ENCODE assay signal across 8 mouse cellular contexts in the genomic region with DNA sequence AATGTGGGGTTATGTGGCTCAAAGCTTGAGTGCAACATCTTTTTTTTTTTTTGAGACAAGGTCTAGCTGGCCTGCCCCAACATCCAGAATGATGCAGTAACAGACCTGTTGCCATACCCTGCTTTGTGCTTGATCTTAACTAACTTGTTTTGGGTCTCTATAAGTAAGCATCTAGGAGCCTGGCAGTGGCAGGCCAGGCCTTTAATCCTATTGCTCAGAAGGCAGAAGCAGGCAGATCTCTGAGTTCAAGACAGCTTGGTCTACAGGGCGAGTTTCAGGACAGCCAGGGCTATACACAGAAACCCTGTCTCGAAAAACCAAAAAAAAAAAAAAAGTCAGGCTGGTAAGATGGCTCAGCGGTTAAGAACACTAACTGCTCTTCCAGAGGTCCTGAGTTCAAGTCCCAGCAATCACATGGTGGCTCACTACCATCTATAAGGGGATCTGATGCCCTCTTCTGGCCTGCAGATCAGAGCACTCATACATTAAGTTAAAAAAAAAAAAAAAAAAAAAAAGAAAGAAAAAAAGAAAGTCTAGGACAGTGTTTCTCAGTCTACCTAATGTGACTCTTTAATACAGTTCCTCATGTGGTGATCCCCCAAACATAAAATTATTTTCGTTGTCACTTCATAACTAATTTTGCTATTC. TPM values are rescaled to one million over a fixed set of nuclear protein-coding genes. Genes with fewer than 3 reads are reported as not detected.
DNase-seq lines count a peak whose midpoint lies in the region; ATAC-seq and TF ChIP-seq lines count a peak whose summit lies in the region.

No protein-coding gene starts in this region.

- peaks cover 41% of the 10 kb centered on the region for H3K79me2 ChIP-seq in C2C12 (ENCODE audit: control insufficient read depth, insufficient read depth)

- peak; percentile 90 for DNase-seq in heart, adult 11 months
- no peak for DNase-seq in heart, adult 9 months (ENCODE audit: low spot score in 2 of 2)
- no peak for DNase-seq in forebrain, embryonic 11.5 days (ENCODE audit: low spot score)
- no peak for DNase-seq in left cerebral cortex, adult 8-10 months (ENCODE audit: low spot score in 2 of 2)
- no peak for DNase-seq in MN1 (ENCODE audit: low spot score)
- no peak for DNase-seq in urinary bladder, adult 18-20 months (ENCODE audit: low spot score in 2 of 2)

- H3K27ac ChIP-seq in forebrain, embryonic 11.5 days (ENCODE audit: low read depth, low read length), result peak overlapping the region; percentile 98
- peak overlapping the region; percentile 99 for H3K27ac ChIP-seq in liver, embryonic 12.5 days

- H3K9ac ChIP-seq in forebrain, embryonic 11.5 days (ENCODE audit: low read length), result peak overlapping the region; percentile 17; the same call in 1 of the 2 replicates
- H3K9ac ChIP-seq in liver, embryonic 12.5 days, result peak overlapping the region; percentile 98

- no peak for TF ChIP-seq CTCF in C2C12 (IDR thresholded peaks at IDR 0.05; ENCODE audit: control insufficient read depth, insufficient read depth, insufficient read length)

- peaks cover 5% of the 10 kb centered on the region for H3K36me3 ChIP-seq in C2C12 (ENCODE audit: control insufficient read depth, insufficient read depth)
- no peaks in the 10 kb centered on the region for H3K36me3 ChIP-seq in forebrain, embryonic 11.5 days (ENCODE audit: control insufficient read depth, insufficient read depth, low read length)
- H3K36me3 ChIP-seq in liver, embryonic 12.5 days, result peaks cover 25% of the 10 kb centered on the region

- WGBS in forebrain, embryonic 11.5 days, result 55% methylated on average over 4 of the region's 4 CpGs
- 48% methylated on average over 4 of the region's 4 CpGs for WGBS in liver, embryonic 12.5 days (ENCODE audit: insufficient replicate concordance)

- H3K4me3 ChIP-seq in C2C12 (ENCODE audit: insufficient read depth, poor library complexity, severe bottlenecking), result no peak overlapping the region
- peak overlapping the region; percentile 70 for H3K4me3 ChIP-seq in forebrain, embryonic 11.5 days (ENCODE audit: low read depth, low read length)
- peak overlapping the region; percentile 93 for H3K4me3 ChIP-seq in liver, embryonic 12.5 days

- peaks cover 35% of the 10 kb centered on the region for H3K79me3 ChIP-seq in C2C12 (ENCODE audit: low read depth)

- H3K27me3 ChIP-seq in C2C12 (ENCODE audit: control insufficient read depth, insufficient read depth, insufficient read length), result no peaks in the 10 kb centered on the region
- no peaks in the 10 kb centered on the region for H3K27me3 ChIP-seq in forebrain, embryonic 11.5 days (ENCODE audit: control insufficient read depth, insufficient read depth, low read length)
- no peaks in the 10 kb centered on the region for H3K27me3 ChIP-seq in liver, embryonic 12.5 days (replicated peaks)

- H3K4me1 ChIP-seq in forebrain, embryonic 11.5 days (replicated peaks; ENCODE audit: control insufficient read depth, insufficient read depth, low read length), result peaks cover 8% of the 10 kb centered on the region; the same call in 1 of the 2 replicates
- peaks cover 39% of the 10 kb centered on the region for H3K4me1 ChIP-seq in liver, embryonic 12.5 days

- H3ac ChIP-seq in C2C12 (ENCODE audit: control insufficient read depth, insufficient read length, low read depth), result no peak overlapping the region

- ATAC-seq in forebrain, embryonic 11.5 days (replicated peaks; ENCODE audit: low FRiP score), result no peak
- ATAC-seq in liver, embryonic 12.5 days, result no peak

- H3K4me2 ChIP-seq in forebrain, embryonic 11.5 days (ENCODE audit: low read depth, low read length, severe bottlenecking), result peak overlapping the region; percentile 46
- H3K4me2 ChIP-seq in liver, embryonic 12.5 days, result peak overlapping the region; percentile 87

- H3K9me3 ChIP-seq in forebrain, embryonic 11.5 days (ENCODE audit: control insufficient read depth, low read length), result no peaks in the 10 kb centered on the region
- H3K9me3 ChIP-seq in liver, embryonic 12.5 days (replicated peaks), result no peaks in the 10 kb centered on the region

TF ChIP-seq in C2C12, 6 proteins besides CTCF, POLR2A, EP300 and RAD21:
- TF ChIP-seq MYOD1 (IDR thresholded peaks at IDR 0.05; ENCODE audit: control insufficient read depth, insufficient read length, low read depth), result no peak
- TF ChIP-seq FOSL1 (IDR thresholded peaks at IDR 0.05; ENCODE audit: insufficient read depth, low read length, poor library complexity, severe bottlenecking), result no peak
- TF ChIP-seq MYOG (IDR thresholded peaks at IDR 0.05; ENCODE audit: control insufficient read depth, extremely low read depth, insufficient read length), result no peak
- TF ChIP-seq MAX (IDR thresholded peaks at IDR 0.05), result no peak
- TF ChIP-seq CEBPB (IDR thresholded peaks at IDR 0.05; ENCODE audit: low read depth), result no peak
- TF ChIP-seq USF1 (IDR thresholded peaks at IDR 0.05; ENCODE audit: low read depth), result peak; percentile 17

RNA-seq across cellular contexts. Expression of a gene that starts 0.7 kb away (rescaled TPM):
- 102 TPM for polyA plus RNA-seq in C2C12 (2012; fragmentation: generic; extraction: Trizol)
- 72.3 and 75.2 TPM in 2 replicates for polyA plus RNA-seq in forebrain, embryonic 11.5 days (2014; fragmentation: Nextera tagmentation; extraction: Ambion mirVana)
- 45.0 and 45.2 TPM in 2 replicates for polyA plus RNA-seq in liver, embryonic 12.5 days (2016; fragmentation: Nextera tagmentation; extraction: Ambion mirVana)
- total RNA-seq in left cerebral cortex, adult 8-10 months (2022), result 100 to 1,000 TPM in 3 of 4 experiments, 10 to 100 TPM in 1; 98.3 to 115 (median 109) TPM

RNA-seq across cellular contexts. Expression of a gene that starts 37.7 kb away (rescaled TPM):
- polyA plus RNA-seq in C2C12 (2012; fragmentation: generic; extraction: Trizol), result 26.9 TPM
- 34.0 and 34.1 TPM in 2 replicates for polyA plus RNA-seq in forebrain, embryonic 11.5 days (2014; fragmentation: Nextera tagmentation; extraction: Ambion mirVana)
- 26.3 and 27.5 TPM in 2 replicates for polyA plus RNA-seq in liver, embryonic 12.5 days (2016; fragmentation: Nextera tagmentation; extraction: Ambion mirVana)
- total RNA-seq in left cerebral cortex, adult 8-10 months (2022), result 10 to 100 TPM; 26.1 to 34.5 (median 31.0) TPM

RNA-seq across cellular contexts. Expression of a gene that starts 37.7 kb away (rescaled TPM):
- polyA plus RNA-seq in C2C12 (2012; fragmentation: generic; extraction: Trizol), result 60.5 TPM
- 52.1 and 56.4 TPM in 2 replicates for polyA plus RNA-seq in forebrain, embryonic 11.5 days (2014; fragmentation: Nextera tagmentation; extraction: Ambion mirVana)
- polyA plus RNA-seq in liver, embryonic 12.5 days (2016; fragmentation: Nextera tagmentation; extraction: Ambion mirVana), result 46.6 and 49.1 TPM in 2 replicates
- 100 to 1,000 TPM; 675 to 760 (median 715) TPM for total RNA-seq in left cerebral cortex, adult 8-10 months (2022)
